Mouse (Mus musculus) limb, embryonic 10.5 days (tissue): ENCODE measurements around the gene Iscu. TPM values are rescaled to one million over a fixed set of nuclear protein-coding genes. Genes with fewer than 3 reads are reported as not detected.
A peak's percentile ranks its signal among the peaks of the same experiment; 100 is the strongest.

Source experiments
- DNase-seq: peaks from one replicate; pipeline ENCODE4 v3.0.0-alpha.2; 2017; ENCODE audit warnings: low spot score
- H3K27ac ChIP-seq: fragments of 300-500 bp; sonication (generic); 2 replicates; pipeline ENCODE4 v1.5.1; 2016; ENCODE audit warnings: mild to moderate bottlenecking
- H3K27me3 ChIP-seq: fragments of 300-500 bp; sonication (generic); 2 replicates; pipeline ENCODE4 v1.6.1; 2016; ENCODE audit warnings: low read depth, mild to moderate bottlenecking; ENCODE audit not compliant: poor library complexity, severe bottlenecking
- H3K36me3 ChIP-seq: fragments of 300-500 bp; sonication (generic); 2 replicates; pipeline ENCODE4 v1.6.1; 2016; ENCODE audit warnings: mild to moderate bottlenecking, moderate library complexity
- H3K4me1 ChIP-seq: fragments of 300-500 bp; sonication (generic); 2 replicates; pipeline ENCODE4 v1.6.1; 2016
- H3K4me3 ChIP-seq: fragments of 300-500 bp; sonication (generic); 2 replicates; pipeline ENCODE4 v1.5.1; 2016; ENCODE audit warnings: mild to moderate bottlenecking, moderate library complexity
- H3K9me3 ChIP-seq: fragments of 300-500 bp; sonication (generic); replicated peaks from 2 replicates; pipeline ENCODE4 v1.6.1; 2016; ENCODE audit warnings: mild to moderate bottlenecking
- WGBS: fragments of 180-500 bp; shearing (Covaris S2); methylation state at CpG from one replicate; pipeline ENCODE4 v1.1.7; 2016; 5-methylcytosine and 5-hydroxymethylcytosine counted together
- polyA plus RNA-seq: library from polyadenylated mRNA; unstranded; fragments of >200 nt; fragmentation: Nextera tagmentation; extraction: Ambion mirVana; gene quantifications from 2 replicates; pipeline ENCODE4 v1.2.1, GENCODE M21; 2016

The Iscu gene
- polyA plus RNA-seq, 1 experiment from 2014 or later: 106 TPM

DNA sequence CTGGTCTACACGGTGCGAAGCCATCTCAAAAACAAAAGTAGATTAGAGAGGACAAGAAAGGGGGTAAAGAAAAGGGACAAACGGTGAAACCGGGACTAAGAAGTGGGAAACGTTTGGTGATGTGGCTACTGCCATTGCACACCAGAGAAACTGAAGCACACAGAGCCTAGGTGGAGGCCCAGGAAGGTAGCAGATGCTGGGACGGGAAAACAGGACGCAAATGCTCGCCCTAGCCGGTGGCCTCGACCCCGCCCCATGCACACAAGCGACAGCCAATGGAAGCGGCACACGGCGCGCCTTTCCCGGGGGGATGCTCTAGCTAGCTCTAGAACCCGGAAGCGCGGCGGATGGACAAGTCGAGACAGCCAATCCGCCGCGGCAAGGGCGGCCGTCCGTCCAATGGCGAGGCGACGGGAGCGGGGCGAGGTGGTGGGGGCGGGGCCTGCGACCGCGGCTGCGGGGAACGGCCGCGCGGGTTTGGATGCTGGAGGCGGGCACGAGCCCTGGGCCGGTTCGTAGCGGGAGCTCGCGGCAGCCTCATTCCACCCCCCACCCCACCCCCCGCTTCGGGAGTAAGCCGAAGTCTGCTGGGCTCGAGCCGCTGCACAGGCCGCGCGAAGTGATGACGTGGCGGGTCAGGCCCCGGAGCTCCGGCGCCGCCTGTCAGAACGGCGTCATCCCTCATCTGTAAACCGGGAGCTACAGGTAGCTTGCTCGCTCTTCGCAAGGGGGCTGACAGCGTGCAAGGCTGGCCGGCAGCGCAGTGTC, 37.0 kb upstream of the Iscu start, which contains the start of gene Ficd:
Gene Ficd, plus strand, starts transcription at position 459 of the 768 bp plus-strand sequence.
- Histone ChIP-seq H3K4me3 (peak within 1 kb of the TSS; percentile 75), H3K27me3 (no peaks in the 10 kb centered on the region), H3K9me3 (no peaks in the 10 kb centered on the region), H3K27ac (peak within 1 kb of the TSS; percentile 96), H3K4me1 (peaks cover 34% of the 10 kb centered on the region), H3K36me3 (peaks cover 30% of the 10 kb centered on the region)
- WGBS: 1% methylated on average over 71 of the region's 71 CpGs
- peak; percentile 98 for DNase-seq

DNA sequence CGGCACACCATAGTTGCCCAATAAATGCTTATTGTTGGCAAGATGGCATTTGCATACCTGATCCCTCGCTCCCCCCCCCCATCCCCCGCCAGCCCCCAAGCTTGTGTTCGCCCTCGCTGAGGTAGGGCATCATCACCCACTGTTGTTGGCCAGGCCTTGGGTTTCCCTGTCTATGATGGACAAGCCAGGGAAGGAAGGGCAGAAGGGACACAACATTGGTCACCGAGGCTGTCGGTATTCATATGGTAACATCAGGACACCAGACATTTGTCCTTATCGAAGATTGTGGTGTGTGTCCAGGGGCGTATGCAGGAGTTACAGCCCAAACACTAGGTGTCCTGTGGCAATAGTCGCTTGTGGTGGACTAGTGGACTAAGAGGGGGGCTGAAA, 36.4 kb upstream of the Iscu start:
- no peak for DNase-seq
- WGBS: 9% methylated on average over 10 of the region's 10 CpGs

DNA sequence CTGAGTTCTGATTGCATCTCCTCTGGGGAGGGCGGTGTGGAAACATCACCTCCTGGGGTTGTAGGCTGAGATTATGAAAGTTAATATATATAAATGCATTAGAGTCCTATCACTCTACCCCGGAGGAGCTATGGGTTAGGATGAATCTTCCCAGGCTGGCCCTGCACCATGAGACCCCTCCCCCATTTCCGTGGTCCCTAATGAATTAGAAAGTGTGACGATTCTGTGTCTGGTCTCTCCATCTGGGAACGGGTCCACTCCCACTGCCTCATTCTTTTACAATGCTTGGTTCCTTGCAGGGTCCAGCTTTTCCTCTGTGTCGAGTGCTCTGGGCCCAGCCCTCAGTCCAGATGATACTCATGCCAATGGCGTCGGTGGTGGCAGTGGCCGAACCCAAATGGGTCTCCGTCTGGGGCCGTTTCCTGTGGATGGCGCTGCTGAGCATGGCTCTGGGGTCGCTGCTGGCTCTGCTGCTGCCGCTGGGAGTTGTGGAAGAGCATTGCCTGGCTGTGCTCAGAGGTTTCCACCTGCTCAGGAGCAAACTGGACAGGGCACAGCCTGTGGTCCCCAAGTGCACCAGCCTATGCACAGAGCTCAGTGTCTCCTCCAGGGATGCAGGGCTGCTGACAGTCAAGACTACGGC, 35.9 kb upstream of the Iscu start:
- Histone ChIP-seq H3K27ac (peak overlapping the region; percentile 96), H3K4me1 (peaks cover 30% of the 10 kb centered on the region), H3K4me3 (peak overlapping the region; percentile 75), H3K27me3 (no peaks in the 10 kb centered on the region), H3K9me3 (no peaks in the 10 kb centered on the region), H3K36me3 (peaks cover 41% of the 10 kb centered on the region)
- WGBS: 47% methylated on average over 15 of the region's 15 CpGs
- DNase-seq: no peak

More for the DNA sequence above, 36.4 kb upstream of the Iscu start:
- peaks cover 30% of the 10 kb centered on the region for H3K4me1 ChIP-seq
- H3K9me3 ChIP-seq: no peaks in the 10 kb centered on the region
- peaks cover 36% of the 10 kb centered on the region for H3K36me3 ChIP-seq
- H3K27me3 ChIP-seq: no peaks in the 10 kb centered on the region
- peak overlapping the region; percentile 96 for H3K27ac ChIP-seq
- H3K4me3 ChIP-seq: peak overlapping the region; percentile 75

DNA sequence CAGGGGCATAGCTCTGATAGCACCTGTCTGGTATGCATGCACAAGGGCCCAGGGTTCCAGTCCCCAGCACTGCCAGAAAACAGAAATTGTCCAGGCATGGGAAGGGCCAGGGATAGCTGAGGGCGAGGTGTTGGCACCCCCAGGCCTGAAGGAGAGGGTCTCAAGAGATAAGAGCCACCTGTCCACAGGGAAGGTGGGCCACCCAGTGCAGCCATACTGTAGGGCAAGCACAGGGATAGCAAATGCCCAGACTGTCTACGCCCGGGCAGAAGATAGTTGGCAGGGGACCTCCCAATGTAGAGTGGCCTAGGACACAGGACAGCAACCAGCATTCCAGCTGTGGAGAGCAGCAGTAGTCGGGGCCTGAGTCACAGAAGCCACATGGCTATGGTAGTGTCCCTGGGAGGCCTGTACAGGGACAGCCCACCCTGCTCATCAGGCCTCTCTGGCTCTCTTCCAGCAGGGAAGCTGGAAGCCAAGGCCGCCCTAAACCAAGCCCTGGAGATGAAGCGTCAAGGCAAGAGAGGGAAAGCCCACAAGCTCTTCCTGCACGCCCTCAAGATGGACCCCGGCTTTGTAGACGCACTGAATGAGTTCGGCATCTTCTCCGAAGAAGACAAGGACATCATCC, 34.8 kb upstream of the Iscu start:
- peaks cover 52% of the 10 kb centered on the region for H3K36me3 ChIP-seq
- WGBS: 92% methylated on average over 11 of the region's 11 CpGs
- no peak overlapping the region for H3K27ac ChIP-seq

DNA sequence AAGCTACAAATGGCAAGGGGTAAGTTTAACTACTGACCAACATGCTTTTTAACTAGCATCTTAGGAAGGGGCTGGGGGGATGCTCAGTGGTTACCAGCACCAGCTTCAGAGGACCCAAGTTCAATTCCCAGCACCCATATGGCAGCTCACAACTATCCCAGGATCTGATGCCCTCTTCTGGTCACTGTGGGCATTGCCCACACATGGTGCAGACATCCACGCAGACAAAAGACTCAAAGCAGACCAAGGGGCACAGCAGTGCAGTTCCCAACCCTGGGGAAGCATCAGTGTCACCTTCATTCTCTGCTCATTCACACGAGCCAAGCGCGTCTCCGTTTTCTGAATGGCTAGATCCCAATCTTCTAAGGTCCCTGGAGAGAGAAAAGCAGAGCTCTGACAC, 24.9 kb upstream of the Iscu start:
- Histone ChIP-seq H3K9me3 (no peaks in the 10 kb centered on the region), H3K27ac (no peak overlapping the region), H3K4me1 (no peaks in the 10 kb centered on the region), H3K4me3 (no peak overlapping the region), H3K27me3 (no peaks in the 10 kb centered on the region), H3K36me3 (peaks cover 100% of the 10 kb centered on the region)
- no peak for DNase-seq
- WGBS: 97% methylated on average over 5 of the region's 5 CpGs

More for the DNA sequence above, 34.8 kb upstream of the Iscu start:
- H3K9me3 ChIP-seq: no peaks in the 10 kb centered on the region
- no peaks in the 10 kb centered on the region for H3K27me3 ChIP-seq
- H3K4me3 ChIP-seq: no peak overlapping the region
- DNase-seq: no peak
- H3K4me1 ChIP-seq: peaks cover 26% of the 10 kb centered on the region

DNA sequence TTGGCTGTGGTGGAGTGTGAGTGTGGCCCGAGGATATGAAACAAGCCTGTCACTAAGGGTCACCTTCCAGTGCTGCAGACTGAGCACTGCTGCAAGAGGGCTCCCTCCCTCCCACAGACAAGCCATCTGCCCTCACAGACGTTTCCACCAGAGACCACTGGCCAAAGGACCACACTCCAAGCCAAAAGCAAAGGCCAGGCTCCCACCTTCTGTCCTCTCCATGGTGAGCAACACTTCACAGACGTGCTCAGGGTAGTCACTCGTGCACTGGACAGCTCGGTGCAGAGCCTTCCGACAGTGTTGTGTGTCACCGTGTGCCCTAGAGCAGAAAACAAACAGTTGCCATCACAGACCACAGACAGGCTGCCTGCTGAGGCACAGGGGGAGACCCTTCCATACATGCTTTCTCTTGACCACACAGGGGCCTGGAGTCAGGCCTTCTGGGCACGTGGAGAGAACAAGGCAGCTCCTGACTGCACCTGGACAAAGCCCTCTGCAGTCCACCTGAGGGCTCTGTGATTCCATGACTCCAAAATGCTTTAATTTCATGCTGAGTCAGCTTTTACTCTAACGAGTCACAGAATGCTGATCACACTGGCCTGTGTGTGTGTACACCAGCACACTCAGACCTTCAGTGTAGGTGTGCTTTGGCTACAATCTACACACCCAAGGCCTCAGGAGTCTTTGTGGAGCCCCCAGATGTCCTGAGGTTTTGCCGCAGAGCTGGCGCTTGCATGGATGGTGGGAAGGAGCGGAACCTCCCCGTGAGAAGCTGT, 23.8 kb upstream of the Iscu start:
- Histone ChIP-seq H3K36me3 (peaks cover 100% of the 10 kb centered on the region), H3K27ac (no peak overlapping the region), H3K9me3 (no peaks in the 10 kb centered on the region), H3K4me1 (no peaks in the 10 kb centered on the region), H3K4me3 (no peak overlapping the region), H3K27me3 (no peaks in the 10 kb centered on the region)
- 95% methylated on average over 13 of the region's 13 CpGs for WGBS
- DNase-seq: no peak

DNA sequence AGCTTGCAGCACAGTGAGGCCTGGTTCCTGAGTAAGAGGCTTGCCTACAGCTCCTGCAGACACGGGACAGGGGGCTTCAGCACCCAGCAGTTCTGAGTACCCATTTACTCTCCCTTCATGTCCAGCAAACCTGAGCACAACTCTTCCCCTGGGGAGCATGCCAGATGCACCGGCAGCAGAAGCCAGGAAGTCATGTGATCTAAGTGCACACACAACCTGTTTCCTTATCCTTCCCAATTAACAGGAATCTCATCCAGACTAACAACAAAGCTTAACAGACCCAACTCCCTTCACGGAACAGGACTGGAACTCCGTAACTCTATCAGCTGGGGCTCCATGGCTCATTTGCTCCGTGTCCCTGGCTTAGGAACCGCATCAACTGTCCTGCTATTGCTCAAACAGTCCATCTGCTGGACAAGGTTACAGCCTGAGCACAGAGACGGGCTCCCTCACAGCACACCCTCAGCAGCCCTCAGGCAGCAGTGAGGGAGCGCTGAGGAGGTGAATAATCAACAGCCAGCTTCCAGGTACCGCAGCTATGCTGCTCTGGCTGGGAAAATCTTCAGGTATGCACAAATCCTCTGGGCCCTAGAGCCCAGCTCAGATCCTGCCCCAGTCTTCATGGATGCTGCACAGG, 20.9 kb upstream of the Iscu start:
- 95% methylated on average over 9 of the region's 9 CpGs for WGBS
- no peak overlapping the region for H3K4me3 ChIP-seq
- H3K36me3 ChIP-seq: peaks cover 100% of the 10 kb centered on the region
- DNase-seq: no peak
- H3K9me3 ChIP-seq: no peaks in the 10 kb centered on the region
- no peak overlapping the region for H3K27ac ChIP-seq
- H3K27me3 ChIP-seq: no peaks in the 10 kb centered on the region
- H3K4me1 ChIP-seq: no peaks in the 10 kb centered on the region

DNA sequence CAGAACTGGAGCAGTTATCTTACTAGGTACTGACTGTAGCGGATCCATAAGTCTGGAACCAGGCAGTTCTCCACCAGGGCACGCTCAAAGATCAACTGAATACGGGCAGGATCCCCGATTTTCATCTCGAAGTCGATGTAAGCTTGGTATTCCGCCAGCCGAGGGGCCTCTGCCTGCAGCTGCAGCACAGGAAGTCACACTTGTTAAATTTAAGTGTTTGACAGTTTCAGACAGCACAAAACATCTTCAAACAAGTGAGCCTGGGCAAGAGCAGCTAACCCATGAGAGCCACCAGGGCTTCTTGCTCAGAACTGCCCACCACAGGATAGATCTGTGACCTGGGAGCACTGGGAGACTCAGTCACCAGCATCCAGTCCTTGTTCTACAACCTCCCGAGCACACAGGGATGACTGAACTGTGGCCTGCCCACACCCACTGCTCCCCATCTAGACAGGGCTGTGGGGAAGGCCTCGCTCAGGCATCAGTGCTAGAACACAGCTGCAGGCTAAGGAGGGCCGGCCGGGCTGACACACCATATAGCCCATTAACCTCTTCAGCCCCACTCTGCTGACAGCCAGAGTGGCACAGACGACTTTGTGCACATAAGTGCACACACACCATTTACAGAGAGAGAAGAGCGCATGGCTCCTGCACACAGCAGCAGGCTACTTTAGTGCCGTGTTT, 17.1 kb upstream of the Iscu start:
- Histone ChIP-seq H3K36me3 (peaks cover 100% of the 10 kb centered on the region), H3K4me1 (no peaks in the 10 kb centered on the region), H3K27me3 (no peaks in the 10 kb centered on the region), H3K27ac (no peak overlapping the region), H3K4me3 (no peak overlapping the region), H3K9me3 (no peaks in the 10 kb centered on the region)
- 90% methylated on average over 15 of the region's 15 CpGs for WGBS
- no peak for DNase-seq

DNA sequence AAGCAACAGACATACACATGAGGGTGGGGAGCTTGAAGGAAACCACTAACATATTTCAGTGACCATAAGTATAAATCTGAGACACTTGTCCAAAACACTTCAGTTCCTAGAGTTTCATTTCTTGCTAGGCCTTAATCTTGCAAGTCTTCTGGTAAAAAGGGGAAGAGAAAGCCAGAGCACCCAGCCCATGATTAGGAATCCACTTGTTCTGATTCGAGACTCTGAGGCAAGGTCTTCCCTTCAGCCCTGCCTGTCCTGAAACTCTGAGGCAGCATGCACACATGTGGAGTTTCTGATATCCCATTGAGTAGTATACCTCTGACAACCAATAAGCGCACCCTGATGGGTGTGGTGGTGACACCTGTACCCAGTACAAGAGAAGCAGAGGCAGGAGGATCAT, 11.0 kb upstream of the Iscu start:
- no peak for DNase-seq
- H3K36me3 ChIP-seq: peaks cover 100% of the 10 kb centered on the region
- no peak overlapping the region for H3K27ac ChIP-seq
- no peak overlapping the region for H3K4me3 ChIP-seq
- no peaks in the 10 kb centered on the region for H3K9me3 ChIP-seq
- 95% methylated on average over 2 of the region's 2 CpGs for WGBS
- H3K4me1 ChIP-seq: no peaks in the 10 kb centered on the region
- no peaks in the 10 kb centered on the region for H3K27me3 ChIP-seq

DNA sequence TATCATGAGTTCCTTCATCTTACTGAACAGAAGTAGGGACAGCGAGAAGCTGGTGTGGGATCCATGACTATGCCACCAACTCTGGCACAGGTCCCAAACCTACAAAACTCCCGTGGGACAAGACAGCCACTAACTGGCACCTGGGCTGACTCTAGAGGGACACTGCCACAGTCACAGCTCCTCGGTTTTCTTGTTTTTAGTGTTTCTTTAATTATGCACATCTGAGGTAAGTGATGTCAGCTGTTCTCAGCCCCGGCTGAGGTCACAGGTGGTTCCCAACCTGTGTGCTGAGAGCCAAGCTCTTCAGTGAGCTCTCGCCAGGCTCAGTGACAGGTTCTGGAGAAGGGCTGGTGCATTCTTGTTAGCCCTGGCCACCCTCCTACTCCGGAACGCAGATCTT, 8.1 kb upstream of the Iscu start:
- no peaks in the 10 kb centered on the region for H3K9me3 ChIP-seq
- WGBS: 92% methylated on average over 7 of the region's 7 CpGs
- H3K27ac ChIP-seq: no peak overlapping the region
- H3K4me3 ChIP-seq: no peak overlapping the region
- H3K27me3 ChIP-seq: no peaks in the 10 kb centered on the region
- DNase-seq: no peak
- peaks cover 100% of the 10 kb centered on the region for H3K36me3 ChIP-seq
- H3K4me1 ChIP-seq: peaks cover 6% of the 10 kb centered on the region

DNA sequence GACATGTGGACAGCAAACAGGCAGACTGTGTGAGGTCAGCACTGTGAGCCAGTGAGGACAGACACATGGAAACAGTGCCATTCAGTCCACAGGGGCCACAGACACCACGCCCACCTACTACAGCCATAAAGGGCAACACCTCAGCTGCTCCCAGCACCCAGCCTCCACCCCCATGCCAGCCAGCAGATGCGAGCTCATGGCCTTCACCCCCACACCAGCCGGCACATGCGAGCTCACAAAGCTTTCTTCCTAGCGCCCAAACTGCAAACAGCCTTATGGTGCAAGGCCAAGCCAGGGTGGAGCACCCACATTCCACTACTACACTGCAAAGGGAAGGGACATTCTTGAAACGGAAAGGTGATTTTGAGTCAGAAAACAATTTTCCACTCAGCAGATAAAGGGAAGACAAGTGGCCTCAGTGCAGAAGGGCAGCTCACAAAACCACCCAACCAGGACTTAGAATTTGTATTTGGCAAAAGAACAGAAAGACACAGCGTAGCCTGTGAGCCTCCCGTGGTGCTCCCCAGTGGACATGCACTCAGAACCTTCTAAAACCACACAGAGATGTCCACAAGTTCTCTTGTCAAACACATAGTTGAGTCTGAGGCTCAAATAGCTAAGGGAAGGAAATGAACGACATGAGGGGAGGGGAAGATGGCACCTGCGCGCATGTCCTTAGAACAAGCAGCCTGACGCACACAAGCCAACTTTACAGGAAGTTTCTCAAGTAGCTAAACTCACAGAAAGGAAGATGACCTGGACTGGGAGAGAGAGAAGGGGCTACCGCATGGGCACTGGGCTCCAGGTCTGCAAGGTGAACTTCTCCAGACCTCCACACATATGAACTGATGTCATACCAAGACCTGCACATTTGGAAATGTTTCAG, 6.7 kb upstream of the Iscu start:
- Histone ChIP-seq H3K4me1 (peaks cover 18% of the 10 kb centered on the region), H3K4me3 (no peak overlapping the region), H3K27me3 (no peaks in the 10 kb centered on the region), H3K36me3 (peaks cover 89% of the 10 kb centered on the region), H3K9me3 (no peaks in the 10 kb centered on the region), H3K27ac (no peak overlapping the region)
- 92% methylated on average over 13 of the region's 13 CpGs for WGBS
- DNase-seq: no peak
